Mouse (Mus musculus) mesoderm, embryonic 11.5 days (tissue): Measurements from ENCODE around the gene Sp1.

Experiments
- DNase-seq: peaks from one replicate; pipeline ENCODE4 v3.0.0-alpha.2; 2012; ENCODE audit warnings: low read depth, low spot score

Gene Sp1

DNA sequence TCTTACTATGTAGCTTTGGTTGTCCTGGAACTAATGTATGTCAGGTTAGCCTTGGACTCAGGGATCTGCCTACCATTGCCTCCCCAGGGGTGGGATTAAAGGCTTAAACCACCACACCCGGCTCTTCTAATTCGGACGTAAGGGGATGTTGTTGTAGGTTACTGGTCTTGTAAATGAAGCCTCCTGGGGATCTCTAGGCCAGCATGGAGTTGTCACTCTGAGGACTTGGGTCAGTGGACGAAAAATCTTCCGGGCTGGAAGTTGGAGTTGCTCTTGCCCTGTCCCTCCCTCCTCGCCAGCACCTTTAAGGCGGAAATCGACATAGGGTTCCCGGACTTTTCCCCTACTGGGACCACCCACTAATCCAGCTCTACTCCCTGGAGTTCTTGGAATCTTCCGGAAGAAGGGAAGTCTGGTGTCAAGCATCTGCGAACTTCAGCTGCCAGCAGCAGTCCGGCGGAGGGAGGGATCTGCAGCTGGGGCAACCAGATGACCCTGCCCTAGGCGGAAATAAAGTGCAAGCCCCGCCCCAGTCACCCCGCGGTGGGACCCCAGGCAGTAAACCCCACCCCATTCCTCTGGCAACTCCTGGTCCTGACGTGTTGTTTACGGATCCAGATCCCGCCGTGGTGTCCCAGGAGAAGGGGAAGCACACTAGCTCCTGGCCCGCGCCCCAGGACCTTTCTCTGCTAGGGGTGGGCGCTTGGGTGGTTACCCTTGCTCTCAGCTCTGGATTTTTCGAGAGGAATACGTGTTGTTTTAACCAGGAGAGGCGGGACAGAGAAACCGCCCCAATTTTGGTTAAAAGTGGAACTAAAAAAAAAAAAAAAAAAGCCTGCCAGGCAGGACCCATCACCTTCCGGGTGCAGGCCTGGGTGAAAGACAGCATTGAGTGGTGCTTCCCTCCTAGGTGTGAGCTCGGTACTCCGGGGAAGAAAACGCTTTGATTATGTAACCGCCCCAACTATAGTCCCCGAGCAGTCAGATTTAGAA, 6.4 kb upstream of the Sp1 start:
- peak; percentile 81 for DNase-seq

DNA sequence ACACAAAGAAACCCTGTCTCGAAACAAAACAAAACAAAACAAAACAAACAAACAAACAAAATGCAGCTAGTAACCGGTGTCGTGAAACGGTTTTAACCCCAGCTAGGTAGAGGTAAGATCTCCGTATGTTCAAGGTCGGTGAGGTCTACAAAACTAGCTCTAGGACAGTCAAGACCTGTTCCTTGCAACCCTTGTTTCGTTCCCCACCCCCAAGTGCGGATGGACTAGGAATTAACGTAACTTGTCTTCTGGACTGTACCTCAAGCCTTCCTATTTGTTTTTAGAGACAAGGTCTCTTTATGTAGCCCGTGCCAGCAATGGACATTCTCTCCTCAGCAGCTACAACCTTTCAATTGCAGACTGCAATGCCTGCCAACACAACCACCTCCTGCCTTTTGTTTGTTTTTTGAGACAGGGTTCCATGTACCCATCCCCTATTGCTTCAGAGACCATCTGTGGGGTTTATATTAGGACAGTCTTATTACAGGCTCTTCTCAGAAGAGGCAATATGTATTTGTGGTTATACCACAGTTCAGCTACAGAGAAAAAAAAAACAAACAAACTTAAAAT, 5.4 kb upstream of the Sp1 start:
- no peak for DNase-seq

DNA sequence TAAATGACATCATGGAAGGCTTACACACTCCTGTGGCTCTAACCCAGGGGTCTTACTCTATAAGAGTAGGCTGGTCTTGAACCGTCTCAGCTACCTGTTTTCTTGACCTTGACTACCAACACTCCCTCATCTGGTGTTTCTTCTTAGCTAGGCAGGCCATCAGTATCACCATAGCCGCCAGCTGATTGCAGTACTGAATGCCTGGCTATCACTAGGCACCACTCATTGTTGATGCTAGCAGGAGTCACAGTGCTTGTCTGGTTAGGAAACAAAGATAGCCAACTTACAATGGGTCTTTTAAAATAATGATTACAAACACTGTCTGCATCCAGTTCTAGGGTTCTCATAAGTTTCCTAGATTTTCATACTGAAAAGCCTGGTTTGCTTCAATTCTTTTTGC, 4.7 kb upstream of the Sp1 start:
- no peak for DNase-seq

DNA sequence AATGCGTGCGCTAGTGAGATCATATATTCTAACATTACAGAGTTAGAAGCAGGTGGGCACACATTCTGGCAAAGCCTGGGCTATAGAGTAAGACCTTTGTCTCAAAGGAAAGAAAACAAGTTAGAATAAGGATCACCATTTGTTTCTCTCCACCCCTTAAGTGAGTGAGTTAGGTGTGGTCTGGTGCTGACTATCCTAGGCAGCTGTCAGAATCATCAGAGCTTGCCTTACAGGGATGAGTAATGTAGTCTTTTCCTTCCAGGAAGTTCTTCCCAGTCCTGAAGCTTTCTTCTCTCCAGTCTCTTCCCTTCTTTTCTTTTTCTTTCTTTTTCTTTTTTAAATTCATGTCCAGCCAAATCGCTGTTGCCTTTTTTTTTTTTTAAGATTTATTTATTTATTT, 3.7 kb upstream of the Sp1 start:
- no peak for DNase-seq

DNA sequence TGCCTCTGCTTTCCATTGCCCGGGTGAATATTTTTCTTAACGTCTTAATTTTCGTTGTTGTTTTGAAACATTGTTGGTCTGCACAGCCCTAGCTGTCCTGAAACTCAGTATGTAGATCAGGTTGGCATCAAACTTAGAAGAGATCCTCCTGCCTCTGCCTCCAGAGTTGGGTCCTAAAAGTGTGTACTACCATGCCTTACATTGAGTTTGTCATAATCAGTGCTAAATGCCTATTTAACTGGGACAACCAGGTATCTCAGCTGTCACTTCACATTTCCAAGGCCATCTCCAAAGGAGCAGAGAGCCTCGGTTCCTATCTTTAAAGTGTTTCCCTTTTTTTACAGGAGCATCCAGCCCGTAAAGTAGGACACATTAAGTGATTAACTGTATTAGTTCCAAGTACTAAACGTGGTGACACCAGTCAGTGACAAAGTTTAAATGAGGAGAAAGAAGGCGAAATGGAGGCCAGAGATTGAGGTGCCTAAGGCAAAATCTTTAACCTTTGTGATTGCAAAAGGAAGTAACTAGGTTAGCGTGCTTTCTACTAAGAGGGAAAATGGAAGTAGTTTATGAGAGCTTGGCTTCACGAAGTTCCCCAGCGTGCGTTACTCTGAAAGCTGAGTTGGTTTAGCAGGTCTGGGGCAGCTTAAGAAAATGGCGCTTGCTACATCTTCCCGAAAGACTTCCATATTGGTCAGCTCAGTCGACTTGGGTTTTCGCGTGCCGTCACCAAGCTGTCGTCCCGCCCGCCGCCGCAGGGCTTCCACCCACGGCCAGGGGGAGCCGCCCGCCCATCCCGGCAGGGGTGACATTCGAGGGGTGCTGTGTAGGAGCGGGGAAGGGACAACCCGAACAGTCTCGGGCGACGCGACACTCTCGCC, 1.1 kb upstream of the Sp1 start:
- no peak for DNase-seq

DNA sequence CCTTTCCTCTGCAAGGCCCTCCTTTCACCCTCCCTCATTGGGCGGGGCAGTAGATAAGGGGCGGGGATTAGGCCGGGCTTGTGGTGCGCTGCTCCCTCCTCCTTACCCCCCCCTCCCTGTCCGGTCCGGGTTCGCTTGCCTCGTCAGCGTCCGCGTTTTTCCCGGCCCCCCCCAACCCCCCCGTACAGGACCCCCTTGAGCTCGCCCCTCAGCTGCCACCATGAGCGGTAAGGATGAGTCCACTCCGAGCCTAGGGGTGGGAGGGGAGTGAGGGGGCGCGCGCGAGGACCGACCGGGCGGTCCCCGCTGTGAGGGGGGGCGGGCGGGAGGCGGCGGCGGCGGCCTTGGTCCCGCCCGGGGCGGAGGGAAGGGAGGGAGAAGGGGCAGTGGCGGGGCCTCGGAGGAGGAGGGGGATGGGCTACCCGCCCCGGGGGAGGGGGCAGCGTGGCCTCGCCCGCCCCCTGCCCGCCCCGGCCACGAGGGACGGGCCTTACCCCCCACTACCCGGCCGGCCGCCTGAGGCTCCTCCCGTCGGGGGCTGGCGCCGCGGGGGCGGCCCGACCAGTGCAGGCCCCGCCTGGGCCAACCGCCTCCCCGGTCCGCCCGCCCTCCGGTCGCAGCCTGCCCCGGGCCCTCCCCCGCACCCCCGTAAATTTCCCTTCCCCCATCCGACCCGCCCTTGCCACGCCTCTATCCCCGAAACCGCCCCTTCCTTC, 411 bp downstream of the Sp1 start:
- peak; percentile 74 for DNase-seq

DNA sequence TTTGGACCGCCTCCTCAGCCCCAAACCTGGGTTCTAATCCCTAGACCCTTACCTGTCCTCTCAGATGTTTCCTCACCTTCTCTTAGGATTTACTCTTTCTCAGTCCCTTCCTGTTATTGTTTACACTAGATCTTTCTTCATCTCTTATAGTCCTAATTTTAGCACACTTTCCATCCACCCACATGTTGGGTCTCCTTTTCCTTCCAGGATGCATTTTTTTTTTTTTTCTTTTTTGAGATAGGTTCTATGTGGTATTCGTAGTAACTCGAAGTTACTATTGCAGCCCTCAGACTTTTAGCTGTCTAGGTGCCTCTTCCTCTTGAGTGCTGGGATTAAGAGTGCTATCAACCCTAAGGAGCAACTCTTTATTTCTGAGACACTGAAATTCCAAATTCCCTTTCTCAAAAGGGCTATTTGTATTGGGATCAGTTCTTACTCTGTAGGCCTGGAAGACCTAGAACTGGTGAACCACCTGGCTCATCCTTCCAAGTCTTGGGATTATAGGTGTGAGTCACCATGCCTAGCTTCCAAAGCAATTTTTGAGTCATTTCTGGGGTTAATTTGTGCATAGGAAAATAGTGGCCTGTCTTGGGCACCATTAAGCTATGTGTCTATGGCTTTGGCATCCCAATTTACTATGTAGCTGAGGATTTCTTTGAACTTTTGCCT, 1.1 kb downstream of the Sp1 start:
- DNase-seq, result no peak

DNA sequence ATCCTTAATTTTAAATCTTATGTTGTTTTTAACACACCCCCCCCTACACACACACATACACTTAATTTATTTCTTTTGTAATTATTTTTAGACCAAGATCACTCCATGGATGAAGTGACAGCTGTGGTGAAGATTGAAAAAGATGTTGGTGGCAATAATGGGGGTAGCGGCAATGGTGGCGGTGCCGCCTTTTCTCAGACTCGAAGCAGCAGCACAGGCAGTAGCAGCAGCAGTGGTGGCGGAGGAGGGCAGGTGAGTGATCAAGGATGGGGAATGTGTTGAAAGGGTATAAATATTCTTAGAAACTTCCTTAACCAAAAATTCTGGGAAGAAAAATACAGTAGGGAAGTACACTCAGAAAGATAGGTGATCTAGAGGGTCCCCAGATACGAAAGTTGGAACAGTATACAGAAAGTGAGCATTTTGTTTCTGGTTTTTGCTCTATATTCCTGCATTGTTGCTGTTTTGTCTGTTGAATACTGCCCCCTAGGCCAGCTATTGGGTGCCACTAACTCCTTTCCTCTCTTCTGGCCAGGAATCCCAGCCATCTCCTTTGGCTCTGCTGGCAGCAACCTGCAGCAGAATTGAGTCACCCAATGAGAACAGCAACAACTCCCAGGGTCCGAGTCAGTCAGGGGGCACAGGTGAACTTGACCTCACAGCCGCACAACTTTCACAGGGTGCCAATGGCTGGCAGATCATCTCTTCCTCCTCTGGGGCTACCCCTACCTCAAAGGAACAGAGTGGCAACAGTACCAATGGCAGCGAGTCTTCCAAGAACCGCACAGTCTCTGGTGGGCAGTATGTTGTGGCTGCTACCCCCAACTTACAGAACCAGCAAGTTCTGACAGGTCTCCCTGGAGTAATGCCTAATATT, 2.0 kb downstream of the Sp1 start:
- no peak for DNase-seq

DNA sequence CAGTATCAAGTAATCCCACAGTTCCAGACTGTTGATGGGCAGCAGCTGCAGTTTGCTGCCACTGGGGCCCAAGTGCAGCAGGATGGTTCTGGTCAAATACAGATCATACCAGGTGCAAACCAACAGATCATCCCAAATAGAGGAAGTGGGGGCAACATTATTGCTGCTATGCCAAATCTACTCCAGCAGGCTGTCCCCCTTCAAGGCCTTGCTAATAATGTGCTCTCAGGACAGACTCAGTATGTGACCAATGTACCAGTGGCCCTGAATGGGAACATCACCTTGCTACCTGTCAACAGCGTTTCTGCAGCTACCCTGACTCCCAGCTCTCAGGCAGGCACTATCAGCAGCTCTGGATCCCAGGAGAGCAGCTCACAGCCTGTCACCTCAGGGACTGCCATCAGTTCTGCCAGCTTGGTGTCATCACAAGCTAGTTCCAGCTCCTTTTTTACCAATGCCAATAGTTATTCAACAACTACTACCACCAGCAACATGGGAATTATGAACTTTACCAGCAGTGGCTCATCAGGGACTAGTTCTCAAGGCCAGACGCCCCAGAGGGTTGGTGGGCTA, 2.7 kb downstream of the Sp1 start:
- no peak for DNase-seq

DNA sequence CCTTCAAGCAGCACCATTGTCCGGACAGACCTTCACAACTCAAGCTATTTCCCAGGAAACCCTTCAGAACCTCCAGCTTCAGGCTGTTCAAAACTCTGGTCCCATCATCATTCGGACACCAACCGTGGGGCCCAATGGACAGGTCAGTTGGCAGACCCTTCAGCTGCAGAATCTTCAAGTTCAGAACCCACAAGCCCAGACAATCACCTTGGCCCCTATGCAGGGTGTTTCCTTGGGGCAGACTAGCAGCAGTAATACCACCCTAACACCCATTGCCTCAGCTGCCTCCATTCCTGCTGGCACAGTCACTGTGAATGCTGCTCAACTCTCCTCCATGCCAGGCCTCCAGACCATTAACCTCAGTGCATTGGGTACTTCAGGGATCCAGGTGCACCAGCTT, 3.3 kb downstream of the Sp1 start:
- no peak for DNase-seq

DNA sequence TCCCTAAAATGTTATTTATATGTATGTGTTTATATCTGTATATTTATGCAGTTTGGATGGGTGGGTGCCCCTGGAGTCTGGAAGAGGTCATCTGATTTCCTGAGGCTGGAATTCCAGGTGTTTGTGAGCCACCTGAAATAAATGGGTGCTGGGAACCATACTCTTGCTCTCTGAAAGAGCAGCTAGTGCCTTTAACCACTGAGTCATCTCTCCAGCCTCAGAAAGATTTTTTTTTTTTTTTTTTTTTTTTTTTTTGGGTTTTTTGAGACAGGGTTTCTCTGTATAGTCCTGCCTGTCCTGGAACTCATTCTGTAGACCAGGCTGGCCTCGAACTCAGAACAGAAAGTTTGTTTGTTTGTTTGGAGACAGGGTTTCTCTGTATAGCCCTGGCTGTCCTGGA, 5.1 kb downstream of the Sp1 start:
- no peak for DNase-seq

DNA sequence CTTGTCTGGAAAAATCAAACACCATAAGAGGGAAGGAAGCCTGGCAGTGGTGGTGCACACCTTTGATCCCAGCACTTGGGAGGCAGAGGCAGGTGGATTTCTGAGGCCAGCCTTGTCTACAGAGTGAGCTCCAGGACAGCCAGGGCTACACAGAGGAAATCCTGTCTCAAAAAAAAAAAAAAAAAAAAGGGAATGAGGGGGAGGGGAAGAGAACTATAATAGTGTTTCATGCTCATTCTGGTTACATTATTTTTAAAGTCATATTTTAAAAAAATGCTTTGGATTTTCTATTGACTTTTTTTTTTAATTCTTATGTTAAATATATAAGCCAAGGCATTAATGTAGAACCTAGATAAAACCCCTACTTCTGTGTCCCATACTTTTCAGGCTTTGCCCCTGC, 7.7 kb downstream of the Sp1 start:
- DNase-seq, result no peak

DNA sequence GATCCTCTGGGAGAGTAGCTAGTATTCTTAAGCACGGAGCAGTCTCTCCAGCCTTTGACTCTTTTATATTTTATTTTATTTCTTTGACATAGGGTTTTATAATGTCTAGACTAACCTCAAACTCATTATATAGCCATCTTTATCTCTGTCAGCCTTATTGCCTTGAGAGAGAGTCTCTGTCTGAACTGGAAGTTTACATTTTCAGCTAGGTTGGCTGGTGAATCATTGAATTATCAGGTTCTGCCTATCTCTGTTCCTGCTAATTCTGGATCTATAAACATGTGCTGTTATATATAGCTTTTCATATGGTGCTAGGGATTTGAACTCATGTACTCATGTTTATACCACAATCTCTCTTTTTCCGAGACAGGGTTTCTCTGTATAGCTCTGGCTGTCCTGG, 11.6 kb downstream of the Sp1 start:
- DNase-seq, result no peak

DNA sequence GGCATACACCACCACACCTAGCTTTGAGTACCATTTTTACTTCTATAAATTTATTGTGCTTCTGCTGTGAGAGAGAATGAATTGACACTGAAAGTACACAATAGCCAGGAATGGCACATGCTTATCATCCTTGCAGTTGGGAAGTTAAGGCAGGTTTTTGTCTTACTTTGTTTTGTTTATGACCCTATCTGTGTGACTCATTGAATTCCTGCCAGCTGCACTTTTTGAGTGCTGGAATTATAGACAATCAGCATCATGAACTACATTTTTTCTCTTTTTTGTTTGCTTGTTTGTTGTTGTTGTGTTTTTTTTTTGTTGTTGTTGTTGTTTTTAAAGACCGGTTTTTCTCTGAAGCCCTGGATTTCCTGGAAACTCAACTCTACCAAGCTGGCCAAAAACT, 15.0 kb downstream of the Sp1 start:
- DNase-seq, result no peak

DNA sequence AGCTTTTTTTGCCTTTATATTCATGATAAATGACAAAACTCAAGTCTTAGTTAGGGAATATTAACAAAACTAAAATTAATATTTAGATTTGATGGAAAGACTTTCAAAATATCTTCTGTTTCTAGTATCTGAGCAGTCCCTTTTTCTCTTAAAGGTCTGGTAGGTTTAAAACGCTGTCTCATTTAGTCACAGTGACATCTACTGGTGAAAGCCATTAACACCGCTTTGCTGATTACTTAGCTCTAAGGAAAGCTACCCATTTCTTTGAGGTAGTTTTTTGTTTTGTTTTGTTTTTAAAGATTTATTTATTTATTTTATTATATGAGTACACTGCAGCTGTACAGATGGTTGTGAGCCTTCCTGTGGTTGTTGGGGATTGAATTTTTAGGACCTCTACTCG, 15.5 kb downstream of the Sp1 start:
- DNase-seq, result peak; percentile 56

DNA sequence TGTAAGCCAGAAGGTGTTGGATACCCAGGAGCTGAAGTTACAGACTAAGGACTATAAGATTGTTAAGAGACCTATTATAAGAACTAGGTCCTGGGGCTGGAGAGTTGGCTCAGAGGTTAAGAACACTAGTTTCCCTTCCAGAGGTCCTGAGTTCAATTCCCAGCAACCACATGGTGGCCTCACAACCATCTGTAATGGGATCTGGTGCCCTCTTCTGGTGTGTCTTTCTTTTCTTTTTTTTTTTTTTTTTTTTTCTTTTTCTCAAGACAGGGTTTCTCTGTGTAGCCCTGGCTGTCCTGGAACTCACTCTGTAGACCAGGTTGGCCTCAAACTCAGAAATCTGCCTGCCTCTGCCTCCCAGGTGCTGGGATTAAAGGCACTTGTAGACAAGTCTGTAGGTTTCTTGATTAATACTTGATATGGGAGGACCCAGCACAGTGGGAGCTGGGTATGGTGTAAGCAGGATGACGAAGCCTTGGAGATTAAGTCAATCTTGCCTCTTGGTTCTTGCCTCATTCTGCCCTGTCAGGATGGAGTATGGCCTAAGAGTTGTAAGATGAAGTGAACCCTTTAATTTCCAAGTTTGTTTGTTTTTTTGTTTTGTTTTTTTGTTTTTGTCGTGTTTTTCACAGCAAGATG, 17.8 kb downstream of the Sp1 start:
- DNase-seq, result no peak

DNA sequence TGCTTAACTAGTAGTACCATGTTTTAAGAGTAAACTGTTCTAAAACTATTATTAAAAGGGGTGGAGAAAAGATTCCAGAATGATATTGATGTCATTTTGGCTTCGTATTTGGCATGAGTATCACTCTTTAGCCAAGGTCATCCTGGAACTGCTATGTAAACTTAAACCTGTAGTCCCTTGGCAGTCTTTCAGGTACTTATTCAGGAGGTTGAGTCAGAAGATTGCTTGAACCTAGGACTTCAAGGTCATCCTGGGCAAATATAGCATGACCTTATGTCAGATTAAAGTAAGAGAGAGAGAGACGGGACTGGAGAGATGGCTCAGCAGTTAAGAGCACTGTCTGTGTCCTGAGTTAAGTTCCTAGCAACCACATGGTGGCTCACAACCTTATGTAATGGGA, 18.7 kb downstream of the Sp1 start:
- no peak for DNase-seq

DNA sequence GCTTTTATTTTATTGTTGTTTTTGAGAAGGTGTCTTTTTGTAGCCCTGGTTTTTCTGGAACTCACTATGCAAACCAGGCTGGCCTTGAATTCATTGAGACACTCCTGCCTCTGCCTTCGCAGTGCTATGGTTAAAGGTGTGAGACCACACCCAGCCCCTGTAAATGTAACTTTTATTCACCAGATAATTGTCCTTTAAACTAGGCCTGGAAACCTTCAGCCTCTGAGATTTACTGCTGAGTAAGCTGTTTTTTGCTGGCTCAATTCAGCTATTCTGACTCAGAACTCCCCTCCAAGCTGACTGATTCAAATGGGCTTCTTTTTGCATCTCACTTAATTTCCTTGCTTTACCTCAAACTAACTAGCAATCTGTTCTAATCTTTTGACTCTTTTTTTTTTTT, 21.0 kb downstream of the Sp1 start:
- no peak for DNase-seq

DNA sequence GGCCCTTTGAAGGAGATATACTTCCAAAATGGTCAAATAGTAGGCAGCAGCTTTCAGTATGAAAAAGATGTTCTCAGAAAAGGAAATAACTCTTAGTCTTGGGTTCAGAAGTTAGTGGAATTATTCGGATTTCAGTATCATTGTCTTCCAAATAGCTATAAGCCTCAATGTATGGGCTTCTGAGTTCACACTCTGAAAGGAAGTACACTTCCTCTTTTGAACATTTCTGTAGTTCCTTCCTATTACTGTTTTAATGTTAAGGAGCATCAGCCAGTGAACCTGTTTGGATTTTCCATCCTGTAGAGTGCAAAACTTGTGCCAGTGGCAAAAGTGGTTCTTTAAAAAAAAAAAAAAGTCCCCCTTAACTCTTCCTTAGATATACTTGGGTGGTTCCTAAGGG, 26.1 kb downstream of the Sp1 start:
- DNase-seq, result no peak
